Mouse (Mus musculus): ENCODE results near the gene Crebbp.
"Not testable (repeated sequence)": the region's sequence is repeated elsewhere in the genome, so short reads cannot be mapped to it uniquely, and the experiment has no call there.

Crebbp gene

GRCm38 (mm10) chr16:4213799-4214551 lies at the start of gene Crebbp:
Gene Crebbp (minus strand): TSS chr16:4213997.
- peak; percentile 81 to 85 for DNase-seq (ENCODE audit: low spot score in 2 of 2)

- DNase-seq (ENCODE audit: low spot score in 2 of 2), result no peak
Observed at GRCm38 (mm10) chr16:4263486-4263885, 49.7 kb upstream of the Crebbp start.

- no peak for DNase-seq (ENCODE audit: low spot score in 2 of 2)
Observed at GRCm38 (mm10) chr16:4257546-4257945, 43.7 kb upstream of the Crebbp start.

- no peak for DNase-seq (ENCODE audit: low spot score in 2 of 2)
Observed at GRCm38 (mm10) chr16:4248791-4249190, 35.0 kb upstream of the Crebbp start.

- not testable (repeated sequence) for DNase-seq (ENCODE audit: low spot score in 2 of 2)
Observed at GRCm38 (mm10) chr16:4245241-4245640, 31.4 kb upstream of the Crebbp start.

- no peak for DNase-seq (ENCODE audit: low spot score in 2 of 2)
Observed at GRCm38 (mm10) chr16:4236131-4236530, 22.3 kb upstream of the Crebbp start.

GRCm38 (mm10) chr16:4235587-4235986 lies 21.8 kb upstream of the Crebbp start:
- DNase-seq (ENCODE audit: low spot score in 2 of 2), result no peak

GRCm38 (mm10) chr16:4225841-4226240 lies 12.0 kb upstream of the Crebbp start:
- DNase-seq (ENCODE audit: low spot score in 2 of 2), result no peak

GRCm38 (mm10) chr16:4214631-4215240 lies 939 bp upstream of the Crebbp start:
- DNase-seq (ENCODE audit: low spot score in 2 of 2), result no peak

- peak; percentile 56 to 68 for DNase-seq (ENCODE audit: low spot score in 2 of 2)
Observed at GRCm38 (mm10) chr16:4212963-4213798, 616 bp downstream of the Crebbp start.

- no peak for DNase-seq (ENCODE audit: low spot score in 2 of 2)
Observed at GRCm38 (mm10) chr16:4212167-4212962, 1.4 kb downstream of the Crebbp start.

GRCm38 (mm10) chr16:4210290-4210689 lies 3.5 kb downstream of the Crebbp start:
- no peak for DNase-seq (ENCODE audit: low spot score in 2 of 2)

GRCm38 (mm10) chr16:4203592-4203991 lies 10.2 kb downstream of the Crebbp start:
- no peak for DNase-seq (ENCODE audit: low spot score in 2 of 2)

- DNase-seq (ENCODE audit: low spot score in 2 of 2), result peak; percentile 22 to 42
Observed at GRCm38 (mm10) chr16:4199995-4200394, 13.8 kb downstream of the Crebbp start.

GRCm38 (mm10) chr16:4199566-4199965 lies 14.2 kb downstream of the Crebbp start:
- DNase-seq (ENCODE audit: low spot score in 2 of 2), result no peak

- no peak for DNase-seq (ENCODE audit: low spot score in 2 of 2)
Observed at GRCm38 (mm10) chr16:4198004-4198403, 15.8 kb downstream of the Crebbp start.

- no peak for DNase-seq (ENCODE audit: low spot score in 2 of 2)
Observed at GRCm38 (mm10) chr16:4190166-4190565, 23.6 kb downstream of the Crebbp start.

GRCm38 (mm10) chr16:4175134-4175533 lies 38.7 kb downstream of the Crebbp start:
- DNase-seq (ENCODE audit: low spot score in 2 of 2), result no peak

- peak; percentile 6 to 42 for DNase-seq (ENCODE audit: low spot score in 2 of 2)
Observed at GRCm38 (mm10) chr16:4169530-4169929, 44.3 kb downstream of the Crebbp start.

GRCm38 (mm10) chr16:4168476-4168875 lies 45.3 kb downstream of the Crebbp start:
- no peak for DNase-seq (ENCODE audit: low spot score in 2 of 2)

GRCm38 (mm10) chr16:4160898-4161247 lies 52.9 kb downstream of the Crebbp start:
- DNase-seq (ENCODE audit: low spot score in 2 of 2), result no peak
